Mouse (Mus musculus): ENCODE data around the gene Cisd3. TPM values are rescaled to one million over a fixed set of nuclear protein-coding genes. Genes with fewer than 3 reads are reported as not detected.
"Not testable (repeated sequence)": the region's sequence is repeated elsewhere in the genome, so short reads cannot be mapped to it uniquely, and the experiment has no call there.

Cisd3 gene
- total RNA-seq, 2 experiments from 2014 or later = 47.7 to 57.6 TPM

DNA sequence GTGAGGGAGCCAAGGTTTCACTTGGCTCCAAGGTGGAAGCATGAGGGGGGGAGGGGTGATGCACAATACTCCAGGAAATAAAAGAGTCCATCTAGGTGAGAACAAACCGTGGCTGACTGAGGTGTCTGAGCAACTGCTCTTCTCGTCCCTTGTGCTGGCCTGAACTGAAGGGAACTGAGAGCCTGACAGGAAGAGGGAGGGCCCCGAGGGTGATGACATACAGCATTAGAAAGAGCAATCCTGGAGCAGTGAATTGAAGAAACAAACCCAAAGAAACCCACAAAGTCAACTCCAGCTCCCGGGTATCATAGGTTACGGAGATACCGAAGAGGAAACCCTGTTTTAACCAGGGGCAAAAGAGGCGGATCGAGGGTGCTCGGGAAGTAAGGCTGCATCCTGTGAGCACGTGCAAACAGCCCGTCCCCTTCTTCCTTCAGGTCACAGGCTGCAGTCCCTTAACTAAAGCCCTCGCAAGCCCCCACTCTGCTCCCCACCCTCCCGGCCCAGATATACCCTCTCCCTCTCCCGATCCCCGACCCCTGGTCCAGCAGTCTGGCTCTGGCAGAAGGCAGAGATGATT lies 32.7 kb downstream of the Cisd3 start:
- no peak for DNase-seq (ENCODE audit: extremely low spot score in 1 of 2, low spot score in 2 of 2)
- intact Hi-C loops (cut with DNase I) = no loop called here
- no peak for TF ChIP-seq CTCF (IDR thresholded peaks at IDR 0.05)
- H3K27ac ChIP-seq = no peak overlapping the region
- no peak overlapping the region for H3K4me3 ChIP-seq

DNA sequence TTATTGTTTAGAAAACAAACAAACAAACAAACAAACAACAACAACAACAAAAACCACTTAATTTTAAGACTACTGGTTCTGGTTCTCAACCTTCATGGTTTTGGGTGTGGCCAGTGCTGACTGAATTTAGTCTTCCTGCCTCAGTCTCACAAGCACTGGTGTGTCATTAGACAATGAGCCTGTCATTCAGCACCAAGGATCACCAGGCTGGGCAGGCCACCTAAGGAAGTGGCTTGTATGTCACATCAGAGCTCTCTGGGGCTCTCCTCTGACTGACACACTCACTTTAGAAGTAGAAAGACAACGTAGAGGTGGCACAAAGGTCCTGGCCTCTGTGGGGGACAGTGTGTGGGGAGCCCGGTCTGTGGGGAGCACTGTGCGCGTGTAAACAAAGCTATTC lies 33.4 kb downstream of the Cisd3 start:
- intact Hi-C loops (cut with DNase I) = no loop called here
- H3K4me3 ChIP-seq = no peak overlapping the region
- no peak overlapping the region for H3K27ac ChIP-seq
- DNase-seq (ENCODE audit: extremely low spot score in 1 of 2, low spot score in 2 of 2) = no peak
- TF ChIP-seq CTCF (IDR thresholded peaks at IDR 0.05) = no peak

DNA sequence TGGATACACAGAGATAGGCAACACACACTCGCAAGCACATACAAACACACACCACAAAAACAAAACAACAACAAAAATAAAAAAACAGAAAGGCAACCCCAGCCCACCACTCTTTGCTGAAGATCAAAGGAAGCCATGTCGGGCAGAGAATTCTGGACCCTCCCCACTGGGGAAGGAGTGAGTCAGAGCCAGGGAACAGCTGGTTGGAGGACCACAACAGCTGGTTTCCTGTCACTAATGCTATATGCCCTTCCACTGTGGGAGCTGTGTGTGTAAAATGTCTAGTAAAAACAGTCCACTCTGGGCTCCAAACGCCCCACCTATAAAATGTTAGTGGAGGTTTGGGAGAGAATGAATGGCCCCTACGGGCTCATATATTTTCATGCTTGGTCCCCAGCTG lies 35.7 kb downstream of the Cisd3 start:
- Histone ChIP-seq H3K4me3 (no peak overlapping the region), H3K27ac (no peak overlapping the region)
- no peak for DNase-seq (ENCODE audit: extremely low spot score in 1 of 2, low spot score in 2 of 2)
- TF ChIP-seq CTCF (IDR thresholded peaks at IDR 0.05) = no peak
- intact Hi-C loops (cut with DNase I) = no loop called here

DNA sequence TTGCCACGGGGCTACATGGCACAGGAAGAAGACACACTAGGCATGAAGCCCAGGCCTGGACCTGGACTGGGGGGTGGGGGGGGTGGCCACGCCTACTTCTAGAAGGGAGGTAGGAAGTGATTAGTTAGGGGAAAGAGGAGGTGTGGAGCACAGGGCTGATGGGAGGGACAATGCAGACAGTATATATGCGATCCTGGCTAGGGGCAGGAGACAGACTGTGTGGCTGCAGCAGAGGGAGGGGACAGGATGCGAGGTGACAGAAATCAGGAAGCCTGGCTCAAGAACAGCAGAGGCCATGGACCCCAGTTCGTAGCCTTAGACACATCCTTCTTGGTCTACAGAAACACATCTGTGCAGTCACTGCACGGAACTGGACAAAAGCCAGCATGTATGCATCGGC lies 38.1 kb downstream of the Cisd3 start:
- no peak overlapping the region for H3K27ac ChIP-seq

DNA sequence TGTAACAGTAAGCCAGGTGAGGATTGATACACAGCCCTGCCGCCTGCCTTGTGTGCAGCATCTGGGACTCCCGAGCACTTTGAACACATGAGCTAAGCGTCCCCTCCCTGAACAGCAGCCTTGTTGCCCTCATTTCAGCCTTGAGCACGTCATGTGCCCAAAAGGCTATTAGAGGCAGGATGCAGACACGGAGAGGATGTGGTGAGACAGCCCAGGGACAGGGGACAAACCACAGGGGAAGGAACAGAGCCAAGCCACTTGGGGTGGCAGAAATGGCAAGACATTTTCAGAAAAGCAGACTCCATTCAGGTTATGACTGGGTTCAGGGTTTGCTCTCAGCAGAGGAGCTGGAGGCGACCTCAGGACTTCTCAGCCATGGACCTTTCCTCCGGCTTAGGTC lies 42.7 kb downstream of the Cisd3 start:
- no peak overlapping the region for H3K4me3 ChIP-seq
- no peak for TF ChIP-seq CTCF (IDR thresholded peaks at IDR 0.05)
- no peak overlapping the region for H3K27ac ChIP-seq
- DNase-seq (ENCODE audit: extremely low spot score in 1 of 2, low spot score in 2 of 2) = no peak
- intact Hi-C loops (cut with DNase I) = no loop called here

More for the DNA sequence above, 38.1 kb downstream of the Cisd3 start:
- no peak for TF ChIP-seq CTCF (IDR thresholded peaks at IDR 0.05)
- no peak for DNase-seq (ENCODE audit: extremely low spot score in 1 of 2, low spot score in 2 of 2)
- intact Hi-C loops (cut with DNase I) = no loop called here
- no peak overlapping the region for H3K4me3 ChIP-seq

DNA sequence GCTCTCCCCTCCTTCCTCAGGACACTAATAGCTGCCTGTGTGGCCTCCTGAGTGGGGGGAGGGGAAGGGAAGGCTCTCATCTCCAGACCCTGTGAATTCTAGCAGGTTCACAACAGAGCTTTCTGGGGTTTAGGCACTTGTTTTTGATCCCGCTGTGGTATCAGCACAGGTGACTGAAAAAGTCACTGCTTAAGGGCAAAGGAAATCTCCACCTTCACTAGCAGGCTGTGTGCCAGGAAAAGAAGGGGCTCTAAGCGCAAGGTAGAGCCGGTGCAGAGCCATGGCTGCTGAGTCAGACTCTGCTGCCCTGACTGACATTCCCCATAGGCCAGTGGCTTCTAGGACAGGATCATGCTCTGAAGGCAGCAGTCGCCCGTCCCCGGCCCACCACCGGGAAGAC lies 43.1 kb downstream of the Cisd3 start:
- DNase-seq (ENCODE audit: extremely low spot score in 1 of 2, low spot score in 2 of 2) = no peak
- Histone ChIP-seq H3K4me3 (no peak overlapping the region), H3K27ac (no peak overlapping the region)
- intact Hi-C loops (cut with DNase I) = no loop called here
- no peak for TF ChIP-seq CTCF (IDR thresholded peaks at IDR 0.05)

DNA sequence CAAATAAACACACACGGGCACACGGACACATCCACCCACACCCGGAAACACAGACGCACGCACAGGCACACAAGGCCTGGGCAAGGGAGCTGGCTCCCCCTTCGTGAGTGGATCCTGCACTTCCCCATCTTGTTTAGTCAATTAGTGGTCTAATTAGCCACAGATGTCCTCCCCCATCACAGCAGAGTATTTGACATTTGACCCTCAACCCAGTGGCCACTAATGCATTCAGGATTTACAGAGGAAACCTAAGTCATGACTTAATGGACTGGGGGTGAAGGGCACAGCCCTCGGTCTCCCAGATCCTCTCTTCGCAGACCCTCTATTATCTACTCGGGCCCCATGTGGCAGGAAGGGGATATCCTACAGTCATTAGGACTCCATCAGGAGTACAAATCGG lies 48.1 kb downstream of the Cisd3 start:
- H3K4me3 ChIP-seq = no peak overlapping the region
- TF ChIP-seq CTCF (IDR thresholded peaks at IDR 0.05) = no peak
- intact Hi-C loops (cut with DNase I) = no loop called here
- DNase-seq (ENCODE audit: extremely low spot score in 1 of 2, low spot score in 2 of 2) = no peak
- no peak overlapping the region for H3K27ac ChIP-seq

DNA sequence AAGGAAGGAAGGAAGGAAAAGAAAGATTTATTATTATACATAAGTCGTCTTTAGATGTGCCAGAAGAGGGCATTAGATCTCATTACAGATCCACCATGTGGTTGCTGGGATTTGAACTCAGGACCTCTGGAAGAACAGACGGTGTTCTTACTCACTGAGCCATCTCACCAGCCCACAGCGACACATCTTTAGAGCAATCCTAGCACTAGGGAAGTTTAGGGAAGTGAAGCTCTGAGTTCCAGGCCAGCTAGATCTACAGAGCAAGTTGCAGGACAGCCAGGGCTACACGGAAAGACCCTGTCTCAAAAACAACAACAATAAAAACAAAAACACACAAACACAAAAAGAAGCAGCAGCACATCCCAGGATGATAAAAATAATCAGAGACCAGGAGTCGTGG lies 49.2 kb downstream of the Cisd3 start:
- intact Hi-C loops (cut with DNase I); DNase-seq (ENCODE audit: extremely low spot score in 1 of 2, low spot score in 2 of 2); H3K27ac ChIP-seq; H3K4me3 ChIP-seq: not testable (repeated sequence)

DNA sequence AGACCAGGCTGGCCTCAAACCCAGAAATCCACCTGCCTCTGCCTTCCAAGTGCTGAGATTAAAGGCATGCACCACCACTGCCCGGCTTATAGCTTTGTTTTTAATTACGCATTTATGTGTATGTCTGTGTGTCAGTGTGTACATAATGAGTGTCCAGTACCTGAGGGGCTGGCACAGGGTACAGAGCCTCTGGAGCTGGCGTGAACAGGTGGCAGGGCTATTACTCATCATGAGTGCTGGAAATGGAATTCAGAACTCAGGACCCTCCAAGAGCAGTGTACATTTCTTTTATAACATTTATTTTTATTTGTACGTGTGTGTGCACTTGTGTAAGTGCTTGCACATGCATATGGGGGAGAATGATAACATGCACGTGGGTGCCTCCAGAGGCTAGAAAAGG lies 51.0 kb downstream of the Cisd3 start:
- intact Hi-C loops (cut with DNase I) = no loop called here
- no peak for DNase-seq (ENCODE audit: extremely low spot score in 1 of 2, low spot score in 2 of 2)
- H3K4me3 ChIP-seq = no peak overlapping the region
- TF ChIP-seq CTCF (IDR thresholded peaks at IDR 0.05) = no peak
- no peak overlapping the region for H3K27ac ChIP-seq

DNA sequence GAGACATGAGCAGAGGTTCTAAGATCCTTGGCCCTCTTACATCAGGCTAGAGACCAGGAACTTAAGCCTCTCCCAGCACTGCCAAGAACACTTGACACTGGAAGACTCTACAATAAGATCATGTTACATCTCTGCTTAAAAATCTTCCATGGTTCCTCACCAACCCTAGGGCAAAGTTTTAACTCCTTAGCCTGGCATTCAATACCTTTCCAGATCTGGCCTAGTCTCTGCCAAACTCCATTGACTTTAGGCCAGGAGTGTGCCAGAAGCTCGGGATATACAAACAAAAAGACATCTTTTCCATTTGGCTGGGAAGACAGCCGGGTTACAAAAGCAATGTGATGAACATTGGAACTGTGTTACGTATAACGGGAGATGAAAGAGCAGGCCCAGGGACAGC lies 52.0 kb downstream of the Cisd3 start:
- Histone ChIP-seq H3K27ac (no peak overlapping the region), H3K4me3 (no peak overlapping the region)
- TF ChIP-seq CTCF (IDR thresholded peaks at IDR 0.05) = no peak
- no peak for DNase-seq (ENCODE audit: extremely low spot score in 1 of 2, low spot score in 2 of 2)
- intact Hi-C loops (cut with DNase I) = no loop called here

Small RNA genes lying within 50 kb of the gene (microRNA-seq; reads per million reads assigned to microRNA genes)
- gene Gm24158 (0 to 0.49 reads per million in 2 experiments), gene Mir6927 (0 to 0.73 reads per million in 2 experiments)

Other genes with a start within 250 kb of the Cisd3 start
- gene 4933428G20Rik, start 185.5 kb upstream of the Cisd3 start, total RNA-seq (2021) = not detected
- gene Srcin1, start 109.6 kb upstream of the Cisd3 start, total RNA-seq (2021) = 100 to 1,000 TPM; 308 to 318 TPM
- gene Epop, start 56.1 kb upstream of the Cisd3 start, total RNA-seq (2021) = 100 to 1,000 TPM in 1 of 2 experiments, 10 to 100 TPM in 1; 99.9 to 107 TPM
- gene Mllt6, start 22.4 kb upstream of the Cisd3 start, total RNA-seq (2021) = 100 to 1,000 TPM; 143 to 147 TPM
- 10 to 100 TPM; 36.2 to 39.6 TPM for gene Pcgf2, start 14.7 kb downstream of the Cisd3 start, total RNA-seq (2021)
- gene Psmb3, start 17.6 kb downstream of the Cisd3 start, total RNA-seq (2021) = 100 to 1,000 TPM; 113 to 123 TPM
- 100 to 1,000 TPM; 114 to 117 TPM for gene Pip4k2b, start 58.9 kb downstream of the Cisd3 start, total RNA-seq (2021)
- 10 to 100 TPM; 19.5 to 21.3 TPM for gene Cwc25, start 80.7 kb downstream of the Cisd3 start, total RNA-seq (2021)
- gene 1700001P01Rik, start 90.1 kb downstream of the Cisd3 start, total RNA-seq (2021) = 1 to 10 TPM in 1 of 2 experiments, not detected in 1; 1.0 TPM
- 100 to 1,000 TPM; 326 to 327 TPM for gene Rpl23, start 96.6 kb downstream of the Cisd3 start, total RNA-seq (2021)
- 100 to 1,000 TPM; 174 to 191 TPM for gene Lasp1, start 113.2 kb downstream of the Cisd3 start, total RNA-seq (2021)
- gene B230217C12Rik, start 155.0 kb downstream of the Cisd3 start, total RNA-seq (2021) = 10 to 100 TPM; 77.6 to 78.9 TPM
- gene Fbxo47, start 198.3 kb downstream of the Cisd3 start, total RNA-seq (2021) = 1 to 10 TPM; 2.8 to 2.9 TPM